Mouse (Mus musculus): ENCODE measurements around the gene Olfr12.

Gene Olfr12

DNA sequence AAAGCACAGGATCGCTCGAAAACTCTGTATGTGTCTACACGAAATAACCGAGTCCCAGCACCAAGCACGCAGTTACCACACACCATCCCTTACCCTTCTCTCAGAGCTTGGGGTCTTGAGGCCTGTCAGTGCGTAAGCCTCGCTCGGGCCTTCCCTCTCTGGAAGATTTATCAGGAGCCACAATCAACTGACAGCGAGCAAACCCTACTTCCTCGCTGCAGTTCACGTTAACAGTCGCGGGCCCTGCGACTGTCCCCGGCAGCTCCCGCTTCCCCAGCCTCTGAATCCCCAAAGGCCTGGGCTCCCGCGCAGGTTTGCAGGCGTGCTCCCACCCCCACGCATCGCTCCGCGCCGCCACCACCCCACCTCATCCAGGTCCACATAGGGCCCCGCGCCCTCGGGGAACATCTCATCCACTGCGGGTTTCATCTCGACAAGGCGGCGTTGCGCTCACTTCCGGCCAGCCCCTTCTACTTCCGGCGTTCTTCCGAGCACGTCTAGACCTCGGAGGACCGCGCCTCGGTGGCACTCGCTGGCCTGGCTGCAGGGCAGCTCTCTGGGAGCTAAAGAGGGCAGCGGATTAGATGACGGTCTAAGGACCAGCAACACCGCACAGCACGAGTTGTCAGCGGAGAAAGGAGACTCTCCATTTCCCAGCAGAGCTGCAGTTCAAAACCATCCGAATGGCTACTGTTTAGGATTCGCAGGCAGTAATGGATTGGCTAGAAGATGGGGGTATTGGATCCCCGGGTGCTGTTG lies 24.1 kb downstream of the Olfr12 start, which contains the start of gene Cops9:
Gene Cops9 (minus strand): TSS at position 472 of the 759 bp plus-strand sequence.
- DNase-seq (ENCODE audit: low spot score): peak; percentile 91

DNA sequence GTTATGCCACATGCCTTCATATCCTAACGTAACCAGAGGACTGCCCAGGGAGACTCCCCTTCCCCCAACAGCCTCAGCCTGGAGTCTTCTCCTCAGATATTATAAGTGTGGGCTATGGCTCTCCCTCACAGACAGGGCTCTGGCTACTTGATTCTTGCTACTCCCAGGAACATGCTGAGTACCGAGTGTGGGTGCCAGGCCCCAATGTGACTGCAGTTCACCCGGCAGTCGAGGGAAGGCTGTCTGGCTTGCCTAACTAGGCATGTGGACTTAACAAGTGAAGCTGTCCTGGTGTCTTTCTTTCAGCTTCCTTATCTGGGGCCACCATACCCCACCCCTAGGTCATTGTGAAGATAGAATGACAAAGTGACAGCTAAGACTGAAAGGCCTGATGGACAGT lies 26.1 kb downstream of the Olfr12 start:
- DNase-seq (ENCODE audit: low spot score): no peak

DNA sequence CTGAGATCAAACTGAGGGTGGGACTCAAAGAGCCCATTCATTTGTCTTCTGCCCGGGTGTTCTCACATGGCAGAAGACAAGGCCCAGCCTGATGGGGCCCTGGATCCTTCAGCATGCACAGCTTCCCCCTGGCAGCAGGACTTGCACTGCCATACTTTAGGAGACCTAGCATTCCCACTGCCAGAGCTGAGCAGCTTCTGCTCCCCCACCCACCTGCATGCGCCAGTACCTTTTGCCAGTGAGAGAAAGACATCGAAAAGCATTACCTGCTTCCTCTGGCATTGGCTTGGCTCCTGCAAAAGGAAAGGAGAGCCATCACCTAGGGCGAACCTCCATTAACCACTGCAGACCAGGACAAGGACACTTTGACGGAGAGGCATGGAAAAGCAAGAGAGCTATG lies 27.3 kb downstream of the Olfr12 start:
- DNase-seq (ENCODE audit: low spot score): no peak

DNA sequence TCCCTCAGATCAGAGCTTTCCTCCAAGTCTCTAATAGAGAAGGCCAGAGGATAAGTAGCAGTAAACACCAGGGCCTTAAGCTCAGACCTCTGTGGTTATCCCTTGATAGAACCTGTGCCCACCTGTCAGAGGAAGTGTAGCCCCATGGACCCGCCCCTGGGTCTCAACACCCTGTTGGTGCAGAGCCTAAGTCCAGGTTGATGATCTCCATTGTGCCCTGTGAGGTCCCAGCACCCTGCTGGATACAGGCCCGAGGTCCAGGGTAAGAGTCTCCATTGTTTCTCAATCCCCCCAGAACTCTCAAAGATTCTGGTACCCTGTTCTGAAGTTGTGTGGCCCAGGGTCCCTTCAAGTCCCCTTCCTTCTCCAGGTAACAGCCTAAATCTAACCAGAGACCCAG lies 28.5 kb downstream of the Olfr12 start:
- no peak for DNase-seq (ENCODE audit: low spot score)

DNA sequence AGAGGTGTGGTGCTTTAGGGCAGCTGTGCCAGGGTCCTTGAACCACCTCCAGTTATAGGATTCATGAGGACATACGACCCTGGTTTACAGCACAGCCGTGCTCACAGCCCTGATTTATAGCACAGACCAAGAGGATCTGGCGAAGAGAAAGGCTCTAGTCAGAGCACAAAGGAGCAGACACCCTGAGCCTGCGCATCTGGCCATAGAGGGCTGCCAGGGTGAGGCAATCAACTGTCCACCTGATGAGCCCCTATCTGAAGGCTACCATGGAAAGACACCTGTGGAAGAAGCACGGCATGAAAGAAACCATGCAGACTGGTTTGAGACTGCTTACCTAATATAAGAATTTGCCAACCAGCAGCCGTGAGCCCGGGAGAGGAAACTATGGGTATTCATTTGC lies 29.0 kb downstream of the Olfr12 start:
- DNase-seq (ENCODE audit: low spot score): no peak

DNA sequence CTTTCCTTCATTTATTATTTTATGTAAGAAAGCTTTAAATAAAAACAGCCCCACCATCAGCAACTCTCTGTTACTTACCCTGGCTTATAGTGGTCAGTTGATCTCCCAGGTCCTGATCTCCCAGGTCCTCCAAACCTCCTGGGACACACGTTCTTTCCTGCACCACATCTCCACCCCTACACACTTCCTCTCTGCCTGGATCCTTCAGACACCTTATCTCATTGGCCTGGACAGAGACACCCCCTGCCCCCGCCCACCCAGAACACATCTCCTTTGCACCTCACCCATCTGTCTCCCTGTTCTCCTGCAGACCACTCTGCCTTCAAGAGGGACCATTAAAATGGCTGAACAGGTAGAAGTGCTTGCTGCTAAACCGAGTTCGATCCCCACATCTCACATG lies 29.4 kb downstream of the Olfr12 start:
- no peak for DNase-seq (ENCODE audit: low spot score)

DNA sequence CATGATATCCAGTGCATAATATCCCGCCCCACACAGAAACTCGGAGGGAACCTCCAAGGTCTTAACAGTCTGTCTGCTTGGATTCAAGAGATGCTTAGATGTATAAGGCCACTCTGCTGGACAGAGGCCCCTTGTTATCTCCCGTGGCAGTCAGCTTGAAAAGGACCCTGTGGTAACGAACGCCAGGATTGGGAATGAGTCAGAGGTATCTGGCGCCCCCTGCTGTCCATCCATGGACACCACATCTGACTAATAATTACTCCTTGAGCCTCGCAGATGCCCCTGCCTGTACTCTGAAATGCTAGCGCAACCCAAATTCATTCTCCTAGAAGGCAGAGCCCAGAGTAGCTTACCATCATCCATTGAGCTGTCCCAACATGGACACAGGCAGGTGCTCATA lies 30.2 kb downstream of the Olfr12 start:
- DNase-seq (ENCODE audit: low spot score): peak; percentile 68

DNA sequence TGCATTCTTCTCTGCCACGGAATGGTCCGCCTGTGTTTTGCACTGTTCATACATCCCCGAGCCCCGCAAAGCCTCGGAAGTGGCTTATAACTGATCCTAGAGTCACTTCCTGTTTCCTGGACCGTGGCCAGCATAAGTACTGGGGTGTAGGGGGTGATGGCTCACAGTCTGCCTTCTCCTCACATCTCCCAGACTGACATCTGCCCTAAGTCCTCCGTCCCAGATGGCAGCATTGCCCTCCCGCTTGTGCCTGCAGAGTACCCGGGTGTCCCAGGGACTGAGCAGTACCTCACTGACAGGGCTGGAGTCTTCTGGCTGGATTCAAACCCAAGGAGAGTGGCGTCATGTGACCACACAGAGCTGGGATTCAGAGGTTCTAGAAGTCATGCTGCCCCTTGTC lies 30.6 kb downstream of the Olfr12 start:
- no peak for DNase-seq (ENCODE audit: low spot score)

DNA sequence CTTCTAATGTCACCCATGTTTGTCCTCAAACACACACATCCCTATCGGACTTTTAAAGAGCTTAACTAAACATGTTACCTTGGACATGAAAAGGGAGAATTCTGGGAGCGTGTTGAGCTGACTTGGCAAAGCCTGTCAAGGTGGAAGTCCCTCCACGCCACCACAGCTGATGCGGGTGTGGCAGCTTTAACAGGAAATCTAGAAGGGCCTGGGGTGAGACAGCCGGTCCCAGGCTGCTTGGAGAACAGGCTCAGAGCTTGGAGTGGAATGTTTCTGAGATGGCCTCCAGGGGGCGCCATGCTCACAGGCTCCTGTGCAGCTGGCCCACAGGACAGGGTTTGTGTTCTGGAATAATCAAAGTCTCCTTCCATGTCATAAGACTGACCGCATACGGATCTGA lies 31.1 kb downstream of the Olfr12 start, which contains the start of gene Otos:
Gene Otos (minus strand): TSS at position 169 of the 400 bp plus-strand sequence.
- peak; percentile 72 for DNase-seq (ENCODE audit: low spot score)

DNA sequence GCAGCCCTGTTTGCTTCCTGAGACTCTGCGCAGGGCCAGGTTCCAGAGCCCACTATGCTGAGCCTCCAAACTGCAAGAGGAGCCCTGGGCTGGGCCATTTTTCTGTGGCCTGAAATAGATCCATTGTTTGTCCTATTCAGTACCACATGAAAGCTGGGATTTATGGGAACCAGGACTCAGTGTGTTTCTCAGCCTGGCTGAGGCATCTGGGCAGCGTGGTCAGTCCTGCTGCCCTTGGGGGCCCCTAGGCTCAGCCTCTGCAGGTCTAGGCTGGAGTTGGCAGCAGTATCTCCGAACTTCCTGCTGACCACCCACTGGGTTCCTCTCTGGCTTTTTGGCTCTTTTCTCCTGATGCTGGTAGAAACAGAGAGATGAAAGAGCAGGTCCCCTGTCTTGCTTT lies 33.9 kb downstream of the Olfr12 start:
- DNase-seq (ENCODE audit: low spot score): no peak

DNA sequence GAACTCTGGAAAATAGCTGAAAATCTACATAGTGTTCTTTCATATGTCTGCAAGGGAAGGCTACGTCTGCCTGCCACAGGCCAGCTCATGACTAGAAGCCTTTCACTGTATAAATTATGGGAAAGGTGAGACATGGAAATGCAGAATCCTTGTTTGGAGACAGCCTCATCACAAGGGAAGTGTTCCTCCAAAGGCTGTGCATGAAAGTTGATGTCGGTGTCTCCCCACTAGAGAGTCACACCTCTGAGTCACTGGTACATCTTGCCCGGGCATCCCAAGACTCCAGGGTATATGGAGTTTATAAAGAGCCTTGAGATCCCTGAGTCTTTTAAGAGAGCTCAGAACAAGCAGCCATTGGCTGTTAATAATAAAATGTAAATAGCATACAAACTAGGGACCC lies 35.6 kb downstream of the Olfr12 start:
- DNase-seq (ENCODE audit: low spot score): no peak

DNA sequence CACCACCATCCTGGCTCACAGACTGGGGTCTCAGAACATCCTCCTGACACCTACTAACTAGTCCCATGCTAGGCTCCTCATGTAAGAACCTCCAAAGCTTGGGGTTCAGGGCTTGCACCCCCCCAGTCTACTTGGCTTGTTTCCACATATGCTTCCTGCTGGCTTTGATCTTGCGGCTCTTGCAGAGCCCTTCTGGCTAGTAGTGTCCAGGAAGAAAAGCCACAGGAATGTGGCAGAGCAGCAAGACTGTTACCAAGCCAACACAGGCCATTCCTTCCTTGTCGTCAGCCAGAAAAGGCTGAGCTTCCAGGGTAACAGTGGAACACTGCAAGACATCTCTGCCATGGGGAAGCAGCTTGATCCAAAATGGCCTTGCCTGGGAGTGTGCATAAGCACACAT lies 37.1 kb downstream of the Olfr12 start:
- no peak for DNase-seq (ENCODE audit: low spot score)

DNA sequence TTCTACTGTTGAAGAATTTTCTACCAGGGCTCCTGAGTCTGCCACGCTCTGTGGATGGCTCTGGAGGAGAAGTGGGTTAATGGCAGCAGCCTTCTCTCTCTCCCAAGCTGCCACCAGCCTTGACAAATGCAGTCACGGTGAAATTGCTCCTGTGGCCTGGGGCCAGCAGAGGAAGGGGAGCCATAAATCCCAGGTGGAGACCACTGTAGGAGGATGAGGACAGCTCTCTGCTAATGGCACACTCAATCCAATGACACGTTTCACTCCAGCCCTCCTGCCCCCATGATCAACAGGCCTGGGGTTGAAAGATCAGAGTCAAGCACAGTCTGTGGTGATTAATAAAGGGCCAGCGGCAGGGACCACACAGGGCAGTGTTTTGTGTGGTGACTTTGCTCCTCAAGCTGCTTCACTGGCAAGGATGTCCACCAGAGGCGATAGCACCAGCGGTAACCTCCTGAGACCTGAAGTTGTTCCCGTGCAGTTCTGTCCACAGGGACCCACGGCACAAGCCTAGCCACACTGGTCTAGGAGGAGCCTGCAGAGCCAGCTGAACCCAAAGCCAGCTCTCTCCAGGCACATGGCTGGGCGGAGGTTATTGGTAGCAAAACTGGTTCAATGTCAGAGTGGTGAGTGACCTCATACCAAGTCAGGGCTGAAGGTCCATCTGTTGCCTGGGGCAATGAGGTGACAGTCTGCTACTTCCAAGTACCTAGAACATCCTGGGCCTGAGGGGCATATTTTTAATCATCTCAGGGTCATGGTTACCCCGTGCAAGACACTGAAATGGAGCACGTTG lies 39.6 kb downstream of the Olfr12 start:
- DNase-seq (ENCODE audit: low spot score): no peak

DNA sequence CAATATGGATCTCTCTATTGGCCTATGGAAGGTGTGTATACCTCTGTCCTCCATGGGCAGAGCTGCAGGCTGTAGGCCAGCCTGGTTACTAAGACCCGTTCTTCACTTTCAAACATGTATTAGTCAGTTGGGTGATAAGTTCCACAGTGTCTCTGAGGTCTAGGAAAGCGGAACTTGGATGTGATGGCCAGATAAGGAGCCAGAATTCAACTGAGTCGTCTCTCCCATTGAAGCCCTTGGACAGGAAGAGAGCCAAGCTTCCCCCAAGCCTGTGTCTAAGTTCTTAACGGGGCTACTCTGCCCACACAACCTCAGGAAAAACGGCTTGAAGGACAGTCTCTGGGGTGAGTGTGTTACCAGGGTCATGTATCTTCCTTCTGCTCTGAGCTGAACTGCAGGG lies 41.8 kb downstream of the Olfr12 start:
- no peak for DNase-seq (ENCODE audit: low spot score)

DNA sequence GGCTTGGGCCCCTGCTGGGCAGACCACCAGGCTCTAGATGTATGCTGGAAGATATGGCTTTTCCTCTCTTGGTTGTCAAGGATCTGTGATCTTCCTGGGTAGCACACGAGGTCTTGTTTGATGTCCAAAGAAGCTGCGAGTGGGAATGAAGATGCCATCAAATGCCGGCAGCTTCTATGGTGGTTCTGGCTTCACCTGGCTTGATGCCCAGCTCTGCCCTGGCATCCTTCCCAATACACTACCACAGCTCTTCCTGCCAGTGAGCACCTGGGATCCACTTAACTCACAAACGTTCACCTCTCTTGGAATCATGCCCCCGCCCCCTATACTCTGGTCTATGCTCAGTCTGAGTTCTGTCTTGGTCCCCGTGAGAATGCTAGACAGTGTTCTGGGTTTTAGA lies 49.5 kb downstream of the Olfr12 start:
- no peak for DNase-seq (ENCODE audit: low spot score)

DNA sequence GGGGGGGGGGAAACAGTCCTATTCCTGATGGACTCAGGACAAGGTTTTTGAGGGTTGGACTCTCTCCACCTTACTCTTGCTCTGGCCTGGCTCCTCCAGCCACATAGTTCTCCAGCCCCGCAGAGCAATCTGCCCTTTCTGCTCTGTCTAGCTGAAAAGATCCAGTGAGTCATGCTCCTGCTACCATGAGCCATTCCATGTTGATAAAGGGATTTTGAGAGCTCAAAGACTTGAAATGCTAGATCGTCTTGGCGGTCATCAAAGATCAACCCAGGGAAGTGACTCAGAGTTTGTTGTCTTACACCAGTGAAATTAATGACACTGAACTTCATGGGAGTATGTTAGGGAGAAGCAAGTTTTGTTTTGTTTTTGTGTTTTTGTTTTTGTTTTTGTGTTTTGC lies 51.8 kb downstream of the Olfr12 start:
- no peak for DNase-seq (ENCODE audit: low spot score)

DNA sequence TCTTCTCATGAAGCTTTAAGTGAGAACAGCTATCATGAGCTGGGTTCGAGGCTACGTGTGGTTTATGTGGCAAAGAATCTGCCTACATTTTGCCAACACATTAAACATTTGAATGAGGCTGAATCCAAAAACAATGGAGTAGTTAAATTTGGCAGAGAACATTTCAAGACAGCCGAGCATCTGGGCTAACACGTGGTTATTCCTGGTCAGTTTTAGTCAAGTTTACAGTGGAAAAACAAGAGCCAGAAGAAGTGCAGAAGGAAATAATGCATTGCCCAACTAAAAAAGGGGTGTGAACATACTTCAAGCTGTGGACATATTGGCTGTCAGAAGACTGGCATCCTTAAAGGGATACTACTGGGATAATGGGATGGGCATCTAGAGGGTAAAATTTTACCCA lies 53.7 kb downstream of the Olfr12 start:
- no peak for DNase-seq (ENCODE audit: low spot score)
